Mouse (Mus musculus): ENCODE results near the gene Pde3a. TPM values are rescaled to one million over a fixed set of nuclear protein-coding genes. Genes with fewer than 3 reads are reported as not detected.
A peak's percentile ranks its signal among the peaks of the same experiment; 100 is the strongest.
"Not testable (repeated sequence)": the region's sequence is repeated elsewhere in the genome, so short reads cannot be mapped to it uniquely, and the experiment has no call there.

Pde3a gene
- total and polyA plus RNA-seq, 2 experiments from 2014 or later, result 1.2 to 4.9 TPM

DNA sequence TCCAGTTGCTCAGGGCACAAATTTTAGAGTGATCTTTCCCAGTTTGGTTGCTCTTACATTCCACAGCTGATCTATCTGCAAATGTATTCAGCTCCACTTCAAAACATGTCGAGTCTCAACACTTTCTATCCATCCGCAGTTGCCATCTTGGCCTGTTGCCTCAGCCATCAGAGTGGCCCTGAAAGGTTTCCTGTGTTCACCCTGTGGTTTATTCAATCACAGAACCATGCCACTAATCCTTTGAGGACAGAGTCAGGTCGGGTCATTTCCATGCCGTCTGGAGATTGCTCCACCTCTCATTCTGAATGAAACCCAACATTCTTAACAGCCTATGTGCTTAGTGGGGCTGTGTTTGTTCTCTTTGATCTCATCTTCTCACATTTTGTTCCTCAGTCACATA is 73.9 kb downstream of the Pde3a start:
- no peak for TF ChIP-seq CTCF (IDR thresholded peaks at IDR 0.05; ENCODE audit: low read depth)
- Histone ChIP-seq H3K4me3 (ENCODE audit: low read depth, low read length) (no peak overlapping the region), H3K36me3 (ENCODE audit: insufficient read depth) (no peaks in the 10 kb centered on the region), H3K4me1 (ENCODE audit: insufficient read depth) (no peaks in the 10 kb centered on the region), H3K9me3 (ENCODE audit: low read length) (no peaks in the 10 kb centered on the region), H3K27me3 (ENCODE audit: insufficient read depth, low read length) (no peaks in the 10 kb centered on the region), H3K4me2 (ENCODE audit: low read depth) (no peak overlapping the region), H3K9ac (no peak overlapping the region), H3K27ac (ENCODE audit: low read depth, low read length) (no peak overlapping the region)
- ATAC-seq (no peak), DNase-seq (no peak)
- WGBS, result 39% methylated on average over 4 of the region's 4 CpGs

DNA sequence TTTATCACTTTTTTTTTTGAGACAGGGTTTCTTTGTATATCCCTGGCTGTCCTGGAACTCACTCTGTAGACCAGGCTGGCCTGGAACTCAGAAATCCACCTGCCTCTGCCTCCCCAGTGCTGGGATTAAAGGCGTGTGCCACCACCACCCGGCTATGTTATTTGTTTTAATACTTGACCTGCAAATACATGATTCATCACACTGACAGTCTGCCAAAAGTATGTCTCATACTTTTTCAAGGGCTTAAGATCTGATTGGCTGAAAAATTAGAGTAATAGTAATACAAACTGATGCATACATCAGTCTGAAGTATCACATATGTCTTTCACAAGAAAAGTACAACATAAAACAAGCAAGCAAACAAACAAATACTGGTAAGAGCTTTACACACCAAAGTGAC is 78.1 kb downstream of the Pde3a start:
- DNase-seq; H3K27me3 ChIP-seq (ENCODE audit: insufficient read depth, low read length); H3K4me2 ChIP-seq (ENCODE audit: low read depth); H3K9me3 ChIP-seq (ENCODE audit: low read length); H3K4me3 ChIP-seq (ENCODE audit: low read depth, low read length); ATAC-seq; H3K36me3 ChIP-seq (ENCODE audit: insufficient read depth); H3K9ac ChIP-seq; H3K27ac ChIP-seq (ENCODE audit: low read depth, low read length); H3K4me1 ChIP-seq (ENCODE audit: insufficient read depth): not testable (repeated sequence)
- 95% methylated on average over 2 of the region's 2 CpGs for WGBS

DNA sequence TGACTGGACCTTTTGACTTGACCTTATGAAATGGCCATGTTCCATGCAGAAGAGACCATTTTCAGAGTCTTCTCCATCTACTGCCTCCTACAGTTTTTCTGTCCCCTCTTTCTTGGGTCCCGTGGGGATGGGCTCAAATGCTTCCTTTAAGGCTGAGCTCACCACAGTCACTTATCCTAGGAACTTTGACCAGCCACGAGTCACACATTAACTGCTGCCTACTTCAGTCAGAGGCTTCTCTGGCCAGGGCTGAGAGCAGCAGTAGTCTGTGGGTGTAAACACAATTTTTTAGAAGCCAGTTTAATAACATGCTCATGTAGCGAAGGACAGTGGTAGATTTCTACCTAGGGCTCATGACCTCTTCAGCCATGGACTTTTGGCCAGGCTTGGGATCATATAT is 79.0 kb downstream of the Pde3a start:
- Histone ChIP-seq H3K36me3 (ENCODE audit: insufficient read depth) (no peaks in the 10 kb centered on the region), H3K4me1 (ENCODE audit: insufficient read depth) (no peaks in the 10 kb centered on the region), H3K27ac (ENCODE audit: low read depth, low read length) (no peak overlapping the region), H3K9ac (no peak overlapping the region), H3K9me3 (ENCODE audit: low read length) (no peaks in the 10 kb centered on the region), H3K4me3 (ENCODE audit: low read depth, low read length) (no peak overlapping the region), H3K27me3 (ENCODE audit: insufficient read depth, low read length) (no peaks in the 10 kb centered on the region), H3K4me2 (ENCODE audit: low read depth) (no peak overlapping the region)
- TF ChIP-seq CTCF (IDR thresholded peaks at IDR 0.05; ENCODE audit: low read depth), result no peak
- no peak for ATAC-seq
- 85% methylated on average over 3 of the region's 3 CpGs for WGBS
- DNase-seq, result no peak

DNA sequence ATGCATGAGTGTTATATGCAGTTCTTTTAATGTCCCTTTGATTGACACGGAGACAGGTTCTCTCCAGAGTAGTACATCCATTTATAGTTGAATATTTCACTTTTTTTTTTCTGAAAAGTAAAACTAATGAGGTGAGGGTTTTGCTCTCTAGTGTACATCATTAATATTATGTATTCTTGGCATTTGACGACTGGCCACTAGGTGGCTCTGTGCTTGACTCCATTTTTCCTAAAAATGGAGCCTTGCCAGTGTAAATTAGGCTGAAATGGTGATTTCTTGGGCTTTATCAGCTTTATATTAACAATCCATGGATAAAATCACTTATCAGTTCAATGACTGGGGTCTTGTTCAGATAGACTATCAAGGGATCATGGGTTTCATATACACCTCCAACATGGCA is 82.4 kb downstream of the Pde3a start:
- ATAC-seq (no peak), DNase-seq (no peak)
- 47% methylated on average over 2 of the region's 2 CpGs for WGBS
- no peaks in the 10 kb centered on the region for H3K36me3 ChIP-seq (ENCODE audit: insufficient read depth)
- no peak overlapping the region for H3K27ac ChIP-seq (ENCODE audit: low read depth, low read length)
- TF ChIP-seq CTCF (IDR thresholded peaks at IDR 0.05; ENCODE audit: low read depth), result peak; percentile 32; the same call in 1 of the 2 replicates
- no peaks in the 10 kb centered on the region for H3K9me3 ChIP-seq (ENCODE audit: low read length)
- H3K9ac ChIP-seq, result no peak overlapping the region
- no peaks in the 10 kb centered on the region for H3K27me3 ChIP-seq (ENCODE audit: insufficient read depth, low read length)
- H3K4me2 ChIP-seq (ENCODE audit: low read depth), result no peak overlapping the region
- H3K4me3 ChIP-seq (ENCODE audit: low read depth, low read length), result no peak overlapping the region
- no peaks in the 10 kb centered on the region for H3K4me1 ChIP-seq (ENCODE audit: insufficient read depth)

DNA sequence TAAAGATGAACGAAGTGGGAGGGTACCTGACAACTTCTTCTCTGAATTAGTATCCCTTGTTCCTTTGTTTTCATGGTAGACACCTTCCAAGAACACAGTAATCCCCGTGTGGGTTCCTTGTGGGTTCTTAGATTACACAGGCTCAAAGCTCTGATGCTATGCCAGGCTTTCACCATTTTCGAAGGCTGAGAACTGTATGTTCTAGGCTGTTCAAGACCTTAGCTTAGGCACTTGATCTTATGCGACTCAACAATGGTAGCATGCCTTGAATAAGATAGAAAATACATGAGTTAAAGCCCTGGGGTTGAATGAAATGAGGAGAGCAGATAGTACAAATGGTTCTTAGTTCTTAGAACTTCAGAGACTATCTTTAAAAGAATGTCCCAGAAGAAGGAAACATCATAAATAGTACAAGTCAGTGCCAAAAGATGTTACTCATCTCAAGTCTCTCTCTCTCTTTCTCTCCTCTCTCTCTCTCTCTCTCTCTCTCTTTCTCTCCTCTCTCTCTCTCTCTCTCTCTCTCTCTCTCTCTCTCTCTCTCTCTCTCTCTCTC is 83.6 kb downstream of the Pde3a start:
- no peak overlapping the region for H3K4me2 ChIP-seq (ENCODE audit: low read depth)
- no peaks in the 10 kb centered on the region for H3K36me3 ChIP-seq (ENCODE audit: insufficient read depth)
- ATAC-seq (no peak), DNase-seq (no peak)
- TF ChIP-seq CTCF (IDR thresholded peaks at IDR 0.05; ENCODE audit: low read depth), result no peak
- WGBS, result 85% methylated on average over 4 of the region's 4 CpGs
- no peaks in the 10 kb centered on the region for H3K27me3 ChIP-seq (ENCODE audit: insufficient read depth, low read length)
- H3K4me1 ChIP-seq (ENCODE audit: insufficient read depth), result no peaks in the 10 kb centered on the region
- H3K27ac ChIP-seq (ENCODE audit: low read depth, low read length), result no peak overlapping the region
- no peak overlapping the region for H3K9ac ChIP-seq
- H3K4me3 ChIP-seq (ENCODE audit: low read depth, low read length), result no peak overlapping the region
- no peaks in the 10 kb centered on the region for H3K9me3 ChIP-seq (ENCODE audit: low read length)

DNA sequence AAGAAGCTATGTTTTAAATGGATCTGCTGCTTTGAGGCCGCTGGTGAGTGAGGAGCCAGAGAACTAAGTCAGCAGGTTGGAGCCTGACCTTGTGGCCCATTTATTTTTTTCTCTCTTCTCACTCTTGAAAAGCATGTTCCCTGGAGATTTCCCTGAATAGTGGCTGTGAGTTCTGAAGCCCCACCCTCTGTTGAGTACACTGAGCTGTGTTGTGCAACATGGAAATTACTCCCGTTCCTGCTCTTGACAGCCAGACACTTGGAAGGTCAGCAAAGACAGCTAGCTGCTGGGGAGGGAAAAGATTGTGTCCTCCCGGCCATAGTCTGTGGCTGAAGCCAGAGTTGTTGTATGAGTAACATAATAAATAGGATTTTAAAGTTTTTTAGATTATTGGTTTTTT is 84.2 kb downstream of the Pde3a start:
- H3K4me3 ChIP-seq (ENCODE audit: low read depth, low read length), result no peak overlapping the region
- no peak overlapping the region for H3K27ac ChIP-seq (ENCODE audit: low read depth, low read length)
- no peaks in the 10 kb centered on the region for H3K27me3 ChIP-seq (ENCODE audit: insufficient read depth, low read length)
- DNase-seq (no peak), ATAC-seq (no peak)
- no peak overlapping the region for H3K9ac ChIP-seq
- no peaks in the 10 kb centered on the region for H3K36me3 ChIP-seq (ENCODE audit: insufficient read depth)
- no peaks in the 10 kb centered on the region for H3K9me3 ChIP-seq (ENCODE audit: low read length)
- 51% methylated on average over 3 of the region's 3 CpGs for WGBS
- no peak overlapping the region for H3K4me2 ChIP-seq (ENCODE audit: low read depth)
- H3K4me1 ChIP-seq (ENCODE audit: insufficient read depth), result no peaks in the 10 kb centered on the region
- no peak for TF ChIP-seq CTCF (IDR thresholded peaks at IDR 0.05; ENCODE audit: low read depth)

DNA sequence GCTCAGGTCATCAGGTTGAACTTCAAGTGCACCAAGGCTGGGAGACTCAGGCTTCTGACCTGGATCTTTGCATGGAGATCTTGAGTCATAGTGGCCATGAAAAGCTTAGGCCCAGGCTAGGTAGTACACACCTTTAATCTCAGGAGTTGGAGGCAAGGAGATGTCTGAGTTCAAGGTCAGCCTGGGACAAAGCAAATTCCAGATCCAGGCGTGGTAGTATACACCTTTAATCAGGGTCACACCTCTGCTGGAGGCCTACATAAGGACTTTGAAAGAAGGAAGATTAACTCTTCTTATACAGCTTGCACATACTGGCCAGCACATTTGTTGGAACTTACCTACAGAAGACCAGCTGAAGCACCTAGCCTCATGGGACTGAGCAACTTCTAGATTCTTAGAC is 86.8 kb downstream of the Pde3a start:
- no peak overlapping the region for H3K27ac ChIP-seq (ENCODE audit: low read depth, low read length)
- H3K4me1 ChIP-seq (ENCODE audit: insufficient read depth), result no peaks in the 10 kb centered on the region
- H3K4me3 ChIP-seq (ENCODE audit: low read depth, low read length), result no peak overlapping the region
- no peaks in the 10 kb centered on the region for H3K36me3 ChIP-seq (ENCODE audit: insufficient read depth)
- no peaks in the 10 kb centered on the region for H3K9me3 ChIP-seq (ENCODE audit: low read length)
- no peak overlapping the region for H3K9ac ChIP-seq
- no peak for TF ChIP-seq CTCF (IDR thresholded peaks at IDR 0.05; ENCODE audit: low read depth)
- 81% methylated on average over 1 of the region's 1 CpGs for WGBS
- DNase-seq (no peak), ATAC-seq (no peak)
- no peak overlapping the region for H3K4me2 ChIP-seq (ENCODE audit: low read depth)
- no peaks in the 10 kb centered on the region for H3K27me3 ChIP-seq (ENCODE audit: insufficient read depth, low read length)

DNA sequence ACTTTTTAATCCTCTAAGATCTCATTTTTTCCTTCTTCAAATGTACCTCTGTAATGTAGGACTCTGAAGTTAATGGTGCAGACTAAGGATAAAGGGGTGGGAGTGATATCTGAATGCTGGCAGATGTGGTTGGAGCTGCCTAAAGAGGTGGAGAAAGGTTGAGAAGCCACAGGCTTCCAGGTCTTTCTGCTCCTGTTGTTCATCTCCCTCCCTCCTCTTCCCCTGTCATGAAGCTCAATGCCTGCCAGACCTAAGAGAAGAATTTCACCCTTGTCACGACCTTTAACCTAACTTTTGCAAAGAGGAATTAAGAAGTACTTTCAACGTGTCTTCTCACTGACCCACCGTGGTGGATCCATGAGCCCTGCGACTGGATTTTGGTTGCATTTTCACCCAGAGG is 87.4 kb downstream of the Pde3a start:
- no peak for TF ChIP-seq CTCF (IDR thresholded peaks at IDR 0.05; ENCODE audit: low read depth)
- Histone ChIP-seq H3K9me3 (ENCODE audit: low read length) (no peaks in the 10 kb centered on the region), H3K4me3 (ENCODE audit: low read depth, low read length) (no peak overlapping the region), H3K4me2 (ENCODE audit: low read depth) (no peak overlapping the region), H3K4me1 (ENCODE audit: insufficient read depth) (no peaks in the 10 kb centered on the region), H3K36me3 (ENCODE audit: insufficient read depth) (no peaks in the 10 kb centered on the region), H3K27me3 (ENCODE audit: insufficient read depth, low read length) (no peaks in the 10 kb centered on the region), H3K9ac (no peak overlapping the region), H3K27ac (ENCODE audit: low read depth, low read length) (no peak overlapping the region)
- WGBS, result 82% methylated on average over 4 of the region's 4 CpGs
- ATAC-seq (no peak), DNase-seq (no peak)
